ENCODE assay signal across 33 mouse cellular contexts in genomic region chr10:127351719-127352118, GRCm38 (mm10). TPM values are rescaled to one million over a fixed set of nuclear protein-coding genes. Genes with fewer than 3 reads are reported as not detected.
A peak's percentile ranks its signal among the peaks of the same experiment; 100 is the strongest.
DNase-seq lines count a peak whose midpoint lies in the region; ATAC-seq and TF ChIP-seq lines count a peak whose summit lies in the region.
"Had no signal": no experiment of that assay in that cellular context is flagged by ENCODE, and none has a peak within 500 bp of the region (broad histone marks: within the 10 kb centered on the region; RNA-seq: fewer than 3 reads in every experiment).

No protein-coding gene starts in this region.

- H3K79me2 ChIP-seq in liver, adult 2 months (ENCODE audit: control insufficient read depth, insufficient read depth, low read length) = peaks cover 13% of the 10 kb centered on the region; the same call in 1 of the 2 replicates
- no peaks in the 10 kb centered on the region for H3K79me2 ChIP-seq in myocyte (ENCODE audit: control insufficient read depth, insufficient read depth)

- ATAC-seq in heart, embryonic 12.5 days (ENCODE audit: insufficient number of reproducible peaks, low FRiP score) = no peak
- ATAC-seq: hindbrain, postnatal 0 days had no signal

- peaks cover 15% of the 10 kb centered on the region for H3K27me3 ChIP-seq in heart, embryonic 12.5 days (replicated peaks)
- no peaks in the 10 kb centered on the region for H3K27me3 ChIP-seq in liver, adult 2 months (ENCODE audit: control insufficient read depth, insufficient read depth, low read length)
- no peaks in the 10 kb centered on the region for H3K27me3 ChIP-seq in ES-Bruce4 (ENCODE audit: control insufficient read depth, insufficient read depth, low read length, poor library complexity, severe bottlenecking)
- H3K27me3 ChIP-seq in myocyte (ENCODE audit: control insufficient read depth, insufficient read depth, insufficient read length) = peaks cover 12% of the 10 kb centered on the region

- H3K4me2 ChIP-seq in heart, embryonic 12.5 days = no peak overlapping the region
- peak overlapping the region; percentile 10 for H3K4me2 ChIP-seq in myocyte (ENCODE audit: low read depth)

- H3ac ChIP-seq in myocyte (ENCODE audit: control insufficient read depth, insufficient read length) = no peak overlapping the region

- no peak overlapping the region for H3K27ac ChIP-seq in heart, embryonic 12.5 days (ENCODE audit: poor library complexity, severe bottlenecking)
- H3K27ac ChIP-seq in liver, adult 2 months (replicated peaks; ENCODE audit: insufficient read depth, low read depth, low read length) = peak overlapping the region; percentile 95
- H3K27ac ChIP-seq in ES-Bruce4 (ENCODE audit: insufficient read depth, low read length) = no peak overlapping the region
- H3K27ac ChIP-seq: embryonic facial prominence, embryonic 13.5 days; forebrain, embryonic 12.5 days; heart, embryonic 10.5 days; hindbrain, postnatal 0 days; midbrain, embryonic 12.5 days; neural tube, embryonic 13.5 days had no signal

- no peak overlapping the region for H3K9ac ChIP-seq in heart, embryonic 12.5 days
- H3K9ac ChIP-seq in liver, adult 2 months (ENCODE audit: low read depth, low read length) = peak overlapping the region; percentile 80
- peak overlapping the region; percentile 16; the same call in 1 of the 2 replicates for H3K9ac ChIP-seq in ES-Bruce4 (ENCODE audit: low read depth, poor library complexity, severe bottlenecking)
- H3K9ac ChIP-seq: forebrain, embryonic 12.5 days; lung, embryonic 14.5 days; midbrain, embryonic 12.5 days had no signal

- peak; percentile 43; the same call in 1 of the 2 replicates for TF ChIP-seq POLR2A in liver, adult 2 months (IDR thresholded peaks at IDR 0.05; ENCODE audit: extremely low read depth, insufficient read depth, low read length)
- TF ChIP-seq POLR2A in ES-Bruce4 (IDR thresholded peaks at IDR 0.05; ENCODE audit: insufficient read depth, low read length) (no peak), myocyte (IDR thresholded peaks at IDR 0.05; ENCODE audit: insufficient read length, low read depth) (no peak)

- no peaks in the 10 kb centered on the region for H3K9me3 ChIP-seq in heart, embryonic 12.5 days (replicated peaks)
- no peaks in the 10 kb centered on the region for H3K9me3 ChIP-seq in ES-Bruce4 (replicated peaks; ENCODE audit: control insufficient read depth, insufficient read depth, low read length, poor library complexity, severe bottlenecking)
- H3K9me3 ChIP-seq: embryonic facial prominence, embryonic 13.5 days; forebrain, embryonic 12.5 days; heart, embryonic 10.5 days; midbrain, embryonic 12.5 days; neural tube, embryonic 13.5 days had no signal

- peak; percentile 34; the same call in 1 of the 2 replicates for TF ChIP-seq CTCF in liver, adult 2 months (IDR thresholded peaks at IDR 0.05; ENCODE audit: low read depth, low read length)
- TF ChIP-seq CTCF in ES-Bruce4 (IDR thresholded peaks at IDR 0.05; ENCODE audit: low read depth, low read length) = no peak

- DNase-seq in heart, adult 11 months = peak; percentile 85
- peak; percentile 94 for DNase-seq in liver, adult 2 months (ENCODE audit: extremely low read depth, low read depth, low spot score)
- no peak for DNase-seq in liver
- no peak for DNase-seq in layer of hippocampus, postnatal 14 days (ENCODE audit: low spot score in 2 of 2)
- DNase-seq: adrenal gland, postnatal 25 days; cerebellum, adult 8-10 months; cerebellum, postnatal 36 days; embryo, embryonic 11 days; kidney, adult 9 months; layer of hippocampus, adult 9-11 months; lung, embryonic 14.5 days; thymus, postnatal 14 days had no signal

- no peak overlapping the region for H3K4me3 ChIP-seq in heart, embryonic 12.5 days
- H3K4me3 ChIP-seq in liver, adult 2 months (ENCODE audit: insufficient read depth, low read depth, low read length) = peak overlapping the region; percentile 67
- H3K4me3 ChIP-seq in ES-Bruce4 (ENCODE audit: low read depth, low read length) (peak overlapping the region; percentile 20; the same call in 1 of the 2 replicates), myocyte (no peak overlapping the region)
- H3K4me3 ChIP-seq: erythroblast, embryonic 14.5 days; forebrain, embryonic 12.5 days; midbrain, embryonic 12.5 days; neural tube, embryonic 13.5 days had no signal

- no peak for TF ChIP-seq EP300 in ES-Bruce4 (IDR thresholded peaks at IDR 0.05; ENCODE audit: insufficient read depth, low read depth, low read length)

- H3K4me1 ChIP-seq in heart, embryonic 12.5 days (replicated peaks) = peaks cover 8% of the 10 kb centered on the region; the same call in 1 of the 2 replicates
- peaks cover 30% of the 10 kb centered on the region for H3K4me1 ChIP-seq in liver, adult 2 months (ENCODE audit: control insufficient read depth, insufficient read depth, low read length)
- H3K4me1 ChIP-seq in ES-Bruce4 (ENCODE audit: control insufficient read depth, insufficient read depth, low read length) = no peaks in the 10 kb centered on the region

- no peaks in the 10 kb centered on the region for H3K36me3 ChIP-seq in heart, embryonic 12.5 days
- peaks cover 7% of the 10 kb centered on the region; the same call in 1 of the 2 replicates for H3K36me3 ChIP-seq in liver, adult 2 months (ENCODE audit: control insufficient read depth, insufficient read depth, low read length)
- no peaks in the 10 kb centered on the region for H3K36me3 ChIP-seq in ES-Bruce4 (ENCODE audit: control insufficient read depth, insufficient read depth, low read length, poor library complexity, severe bottlenecking)
- no peaks in the 10 kb centered on the region for H3K36me3 ChIP-seq in myocyte (ENCODE audit: control insufficient read depth, insufficient read depth)
- H3K36me3 ChIP-seq: embryonic facial prominence, embryonic 13.5 days; forebrain, embryonic 12.5 days; heart, embryonic 10.5 days; midbrain, embryonic 12.5 days; neural tube, embryonic 13.5 days had no signal

- 64% methylated on average over 8 of the region's 8 CpGs for WGBS in heart, embryonic 12.5 days
- WGBS in liver, adult 2 months = 15% methylated on average over 8 of the region's 8 CpGs

TF ChIP-seq in myocyte, 11 proteins besides CTCF, POLR2A, EP300 and RAD21:
- TF ChIP-seq POLR2AphosphoS2 (IDR thresholded peaks at IDR 0.05; ENCODE audit: insufficient read length, low read depth) = no peak
- no peak for TF ChIP-seq REST (IDR thresholded peaks at IDR 0.05; ENCODE audit: insufficient read depth, insufficient read length)
- no peak for TF ChIP-seq MYOG (IDR thresholded peaks at IDR 0.05; ENCODE audit: control insufficient read depth in 1 of 3, insufficient read depth in 1 of 3, insufficient read length in 2 of 3, low read depth in 2 of 3)
- no peak for TF ChIP-seq TCF12 (IDR thresholded peaks at IDR 0.05; ENCODE audit: insufficient read depth, poor library complexity, severe bottlenecking)
- no peak for TF ChIP-seq SRF (IDR thresholded peaks at IDR 0.05; ENCODE audit: control insufficient read depth, insufficient read length, low read depth)
- TF ChIP-seq MAX (IDR thresholded peaks at IDR 0.05; ENCODE audit: low read depth) = no peak
- no peak for TF ChIP-seq MYOD1 (IDR thresholded peaks at IDR 0.05; ENCODE audit: control insufficient read depth in 1 of 3, insufficient read length in 2 of 3, low read depth in 2 of 3)
- TF ChIP-seq CEBPB (IDR thresholded peaks at IDR 0.05; ENCODE audit: insufficient read depth, poor library complexity, severe bottlenecking) = no peak
- TF ChIP-seq TCF3 (IDR thresholded peaks at IDR 0.05; ENCODE audit: insufficient read length, low read depth) = no peak
- TF ChIP-seq USF1 (IDR thresholded peaks at IDR 0.05; ENCODE audit: low read depth) = no peak
- TF ChIP-seq E2F4 (IDR thresholded peaks at IDR 0.05; ENCODE audit: insufficient read depth) = no peak

RNA-seq across cellular contexts. Expression of gene Inhbe, which starts 2.5 kb away (rescaled TPM):
- not detected in 2 replicates for polyA plus RNA-seq in heart, embryonic 12.5 days (2016; fragmentation: Nextera tagmentation; extraction: Ambion mirVana)
- total RNA-seq in liver, adult 2 months (2014; rRNA removed) = 4.8 and 7.5 TPM in 2 replicates
- polyA plus RNA-seq in liver, adult 2 months (2012; rRNA removed) = 20.8 and 22.6 TPM in 2 replicates
- polyA plus RNA-seq in ES-Bruce4 (2011; ENCODE audit: insufficient read depth, insufficient read length, low read depth, missing spikeins) (not detected in 2 replicates), myocyte (2012; fragmentation: generic; extraction: Trizol) (0.10 TPM)
- under 1 TPM in 1 of 2 experiments, not detected in 1; 0.07 TPM for total RNA-seq in layer of hippocampus, postnatal 14 days (2021)
- total RNA-seq: adrenal gland, postnatal 25 days; gastrocnemius, adult 18-20 months; hematopoietic stem cell, adult 5-6 weeks; hindbrain, postnatal 0 days; monocyte, adult 5-6 weeks had no signal
- polyA plus RNA-seq: brain, embryonic 14.5 days; erythroblast, embryonic 14.5 days; forebrain, embryonic 12.5 days; heart, embryonic 10.5 days; heart, postnatal 0 days; hindbrain, postnatal 0 days; intestine, embryonic 16.5 days; large intestine, adult 2 months; midbrain, embryonic 12.5 days; neural tube, embryonic 13.5 days; stomach, embryonic 14.5 days had no signal

RNA-seq across cellular contexts. Expression of gene Gli1, which starts 9.9 kb away (rescaled TPM):
- 0.31 and 0.41 TPM in 2 replicates for polyA plus RNA-seq in heart, embryonic 12.5 days (2016; fragmentation: Nextera tagmentation; extraction: Ambion mirVana)
- total RNA-seq in liver, adult 2 months (2014; rRNA removed) = not detected in 2 replicates
- 0.04 TPM in 2 replicates for polyA plus RNA-seq in liver, adult 2 months (2012; rRNA removed)
- 19.8 and 21.4 TPM in 2 replicates for polyA plus RNA-seq in ES-Bruce4 (2011; ENCODE audit: insufficient read depth, insufficient read length, low read depth, missing spikeins)
- polyA plus RNA-seq in myocyte (2012; fragmentation: generic; extraction: Trizol) = 1.00 TPM
- total RNA-seq in layer of hippocampus, postnatal 14 days (2021) = 1 to 10 TPM; 2.0 to 3.3 TPM
- total RNA-seq: hematopoietic stem cell, adult 5-6 weeks; megakaryocyte, adult 5-6 weeks; monocyte, adult 5-6 weeks had no signal
- polyA plus RNA-seq: erythroblast, embryonic 14.5 days had no signal

RNA-seq across cellular contexts. Expression of gene Inhbc, which starts 18.5 kb away (rescaled TPM):
- polyA plus RNA-seq in heart, embryonic 12.5 days (2016; fragmentation: Nextera tagmentation; extraction: Ambion mirVana) = not detected in 2 replicates
- 8.2 and 18.4 TPM in 2 replicates for total RNA-seq in liver, adult 2 months (2014; rRNA removed)
- polyA plus RNA-seq in liver, adult 2 months (2012; rRNA removed) = 58.0 and 61.8 TPM in 2 replicates
- not detected in 2 replicates for polyA plus RNA-seq in ES-Bruce4 (2011; ENCODE audit: insufficient read depth, insufficient read length, low read depth, missing spikeins)
- not detected for polyA plus RNA-seq in myocyte (2012; fragmentation: generic; extraction: Trizol)
- total RNA-seq in layer of hippocampus, postnatal 14 days (2021) = not detected
- total RNA-seq: adrenal gland, postnatal 25 days; gastrocnemius, adult 18-20 months; hematopoietic stem cell, adult 5-6 weeks; hindbrain, postnatal 0 days; left cerebral cortex, adult 8-10 months; megakaryocyte, adult 5-6 weeks; monocyte, adult 5-6 weeks had no signal
- polyA plus RNA-seq: brain, embryonic 14.5 days; embryonic facial prominence, embryonic 13.5 days; erythroblast, embryonic 14.5 days; forebrain, embryonic 12.5 days; gonadal fat pad, adult 2 months; heart, postnatal 0 days; hindbrain, postnatal 0 days; intestine, embryonic 16.5 days; large intestine, adult 2 months; lung, embryonic 14.5 days; midbrain, embryonic 12.5 days; neural tube, embryonic 13.5 days had no signal

RNA-seq across cellular contexts. Expression of gene R3hdm2, which starts 28.4 kb away (rescaled TPM):
- 35.8 and 36.6 TPM in 2 replicates for polyA plus RNA-seq in heart, embryonic 12.5 days (2016; fragmentation: Nextera tagmentation; extraction: Ambion mirVana)
- 15.8 and 17.5 TPM in 2 replicates for total RNA-seq in liver, adult 2 months (2014; rRNA removed)
- 66.9 and 70.1 TPM in 2 replicates for polyA plus RNA-seq in liver, adult 2 months (2012; rRNA removed)
- polyA plus RNA-seq in ES-Bruce4 (2011; ENCODE audit: insufficient read depth, insufficient read length, low read depth, missing spikeins) (107 and 122 TPM in 2 replicates), myocyte (2012; fragmentation: generic; extraction: Trizol) (63.4 TPM)
- 100 to 1,000 TPM; 161 to 186 TPM for total RNA-seq in layer of hippocampus, postnatal 14 days (2021)

RNA-seq across cellular contexts. Expression of gene Arhgap9, which starts 30.0 kb away (rescaled TPM):
- 0.89 and 1.8 TPM in 2 replicates for polyA plus RNA-seq in heart, embryonic 12.5 days (2016; fragmentation: Nextera tagmentation; extraction: Ambion mirVana)
- total RNA-seq in liver, adult 2 months (2014; rRNA removed) = 1.5 and 2.0 TPM in 2 replicates
- polyA plus RNA-seq in liver, adult 2 months (2012; rRNA removed) = 1.8 and 2.1 TPM in 2 replicates
- polyA plus RNA-seq in ES-Bruce4 (2011; ENCODE audit: insufficient read depth, insufficient read length, low read depth, missing spikeins) (8.5 and 9.1 TPM in 2 replicates), myocyte (2012; fragmentation: generic; extraction: Trizol) (0.77 TPM)
- total RNA-seq in layer of hippocampus, postnatal 14 days (2021) = 1 to 10 TPM in 1 of 2 experiments, under 1 TPM in 1; 0.99 to 1.1 TPM

Comparison
In these comparisons a context has a peak if more than half of its experiments do, and no peak if none do; other contexts are left out.
1. DNase-seq: peak in heart, adult 11 months (single experiment) and liver, adult 2 months (single experiment); none in liver (single experiment) and layer of hippocampus, postnatal 14 days (0 of 2).
2. H3K4me3 ChIP-seq: peak in liver, adult 2 months (single experiment) and ES-Bruce4 (single experiment); none in heart, embryonic 12.5 days (single experiment) and myocyte (single experiment).
3. RNA of gene Inhbe, which starts 2.5 kb away (polyA plus RNA-seq): 20.8 to 22.6 TPM in liver, adult 2 months; 0.10 TPM in myocyte (single experiment), not detected in ES-Bruce4 and not detected in heart, embryonic 12.5 days; every median in the first group is over 10 times any median in the second.
4. RNA of gene Gli1, which starts 9.9 kb away (polyA plus RNA-seq): 19.8 to 21.4 TPM in ES-Bruce4; 1.00 TPM in myocyte (single experiment), 0.31 to 0.41 TPM in heart, embryonic 12.5 days and 0.04 TPM in liver, adult 2 months; every median in the first group is over 10 times any median in the second.
5. RNA of gene Inhbc, which starts 18.5 kb away (polyA plus RNA-seq): 58.0 to 61.8 TPM in liver, adult 2 months; not detected in ES-Bruce4, not detected in heart, embryonic 12.5 days and not detected in myocyte (single experiment); every median in the first group is over 10 times any median in the second.